Mouse (Mus musculus): ENCODE results near the gene Csf3r.
"Not testable (repeated sequence)": the region's sequence is repeated elsewhere in the genome, so short reads cannot be mapped to it uniquely, and the experiment has no call there.

The Csf3r gene

GRCm38 (mm10) chr4:126024303-126024900 is at the start of gene Csf3r:
Csf3r (plus strand) TSS chr4:126024550.
- no peak for DNase-seq (ENCODE audit: low read depth)

GRCm38 (mm10) chr4:125977768-125978167 is 46.6 kb upstream of the Csf3r start:
- no peak for DNase-seq (ENCODE audit: low read depth)

- DNase-seq (ENCODE audit: low read depth), result no peak
Observed at GRCm38 (mm10) chr4:125983279-125983678, 41.1 kb upstream of the Csf3r start.

- DNase-seq (ENCODE audit: low read depth), result not testable (repeated sequence)
Observed at GRCm38 (mm10) chr4:125985703-125986102, 38.6 kb upstream of the Csf3r start.

GRCm38 (mm10) chr4:125987071-125987470 is 37.3 kb upstream of the Csf3r start:
- no peak for DNase-seq (ENCODE audit: low read depth)

- no peak for DNase-seq (ENCODE audit: low read depth)
Observed at GRCm38 (mm10) chr4:125989061-125989460, 35.3 kb upstream of the Csf3r start.

GRCm38 (mm10) chr4:125990143-125990542 is 34.2 kb upstream of the Csf3r start:
- peak; percentile 43 for DNase-seq (ENCODE audit: low read depth)

- no peak for DNase-seq (ENCODE audit: low read depth)
Observed at GRCm38 (mm10) chr4:125992206-125992605, 32.1 kb upstream of the Csf3r start.

GRCm38 (mm10) chr4:125992906-125993305 is 31.4 kb upstream of the Csf3r start:
- DNase-seq (ENCODE audit: low read depth), result no peak

GRCm38 (mm10) chr4:125996576-125996975 is 27.8 kb upstream of the Csf3r start:
- peak; percentile 37 for DNase-seq (ENCODE audit: low read depth)

- no peak for DNase-seq (ENCODE audit: low read depth)
Observed at GRCm38 (mm10) chr4:125997826-125998225, 26.5 kb upstream of the Csf3r start.

- no peak for DNase-seq (ENCODE audit: low read depth)
Observed at GRCm38 (mm10) chr4:126001311-126002199, 22.8 kb upstream of the Csf3r start.

GRCm38 (mm10) chr4:126017676-126018332 is 6.5 kb upstream of the Csf3r start:
- DNase-seq (ENCODE audit: low read depth), result no peak

- DNase-seq (ENCODE audit: low read depth), result peak; percentile 17
Observed at GRCm38 (mm10) chr4:126018966-126019538, 5.3 kb upstream of the Csf3r start.

GRCm38 (mm10) chr4:126025801-126026200 is 1.5 kb downstream of the Csf3r start:
- DNase-seq (ENCODE audit: low read depth), result no peak

- no peak for DNase-seq (ENCODE audit: low read depth)
Observed at GRCm38 (mm10) chr4:126027980-126028379, 3.6 kb downstream of the Csf3r start.

- no peak for DNase-seq (ENCODE audit: low read depth)
Observed at GRCm38 (mm10) chr4:126029042-126029441, 4.7 kb downstream of the Csf3r start.

GRCm38 (mm10) chr4:126030705-126031104 is 6.4 kb downstream of the Csf3r start:
- DNase-seq (ENCODE audit: low read depth), result no peak

- no peak for DNase-seq (ENCODE audit: low read depth)
Observed at GRCm38 (mm10) chr4:126035413-126035812, 11.1 kb downstream of the Csf3r start.

GRCm38 (mm10) chr4:126046851-126047585 is 22.7 kb downstream of the Csf3r start, which contains the start of gene Mrps15:
Mrps15 (plus strand) TSS chr4:126046925.
- DNase-seq (ENCODE audit: low read depth), result peak; percentile 88

GRCm38 (mm10) chr4:126051617-126052016 is 27.3 kb downstream of the Csf3r start:
- no peak for DNase-seq (ENCODE audit: low read depth)

All from c-Kit-positive CD71-negative TER-119-negative erythroid progenitor cells, embryonic 14.5 days (primary cell).